Mouse (Mus musculus): ENCODE measurements around the gene Serpinb1a. TPM values are rescaled to one million over a fixed set of nuclear protein-coding genes. Genes with fewer than 3 reads are reported as not detected.
"Not testable (repeated sequence)": the region's sequence is repeated elsewhere in the genome, so short reads cannot be mapped to it uniquely, and the experiment has no call there.

Serpinb1a gene
- 10 to 100 TPM; 10.2 to 10.3 TPM for total RNA-seq (2021)

DNA sequence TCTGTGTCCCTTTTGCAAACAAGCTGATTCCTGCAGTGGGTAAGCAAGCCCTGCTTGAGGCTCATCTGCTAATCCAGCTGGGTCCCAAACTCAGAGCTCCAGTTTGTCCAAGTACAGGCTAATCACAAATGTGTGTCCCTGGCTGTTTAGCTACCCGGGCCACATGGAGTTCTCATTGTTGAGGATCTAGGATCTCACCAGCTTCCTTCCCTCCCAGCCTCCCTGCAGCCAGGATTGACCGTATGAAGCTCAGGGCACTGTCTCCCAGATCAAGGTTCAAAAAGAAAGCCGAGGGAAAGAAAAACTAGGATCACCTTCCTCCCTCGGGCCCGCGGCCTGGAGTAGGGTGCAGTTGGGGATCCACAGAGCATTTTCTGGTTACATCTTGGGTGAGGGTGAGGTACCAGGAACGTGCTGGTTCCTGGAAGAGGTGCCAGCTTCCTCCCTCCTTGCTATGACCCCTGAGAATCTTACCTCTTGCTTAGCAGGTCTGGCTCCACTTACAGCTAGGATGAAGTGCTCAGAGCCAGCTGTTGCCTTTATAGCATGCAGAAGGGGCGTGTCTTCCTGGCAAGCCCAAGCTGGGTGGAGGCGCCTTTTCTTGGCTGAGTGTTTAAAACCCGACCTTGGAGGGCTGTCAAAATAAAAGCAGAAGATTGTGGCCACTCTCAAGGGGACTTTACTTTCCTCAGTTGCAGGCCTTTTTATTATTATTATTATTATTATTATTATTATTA is at the start of gene Serpinb1a:
Gene Serpinb1a, minus strand, starts transcription at position 518 of the 737 bp plus-strand sequence.
- peak; percentile 75 for DNase-seq

DNA sequence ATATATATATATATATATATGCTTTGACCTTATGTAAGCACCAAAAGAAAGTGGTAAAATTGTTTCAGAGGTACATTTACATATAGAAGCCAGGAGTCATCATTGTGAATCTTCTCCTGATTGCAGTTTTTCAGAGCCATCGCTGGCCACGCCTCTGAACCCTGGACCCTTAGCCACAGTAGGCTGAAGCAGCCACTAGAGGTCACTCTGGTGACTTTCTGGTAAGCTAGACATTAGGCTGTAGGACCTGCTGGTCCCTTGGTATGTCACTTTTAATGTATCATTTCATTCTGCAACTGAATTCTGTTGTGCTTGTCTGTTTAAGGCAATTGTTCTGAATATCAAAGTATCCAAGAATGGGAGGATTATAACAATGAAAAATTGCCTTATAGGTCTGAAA is 49.7 kb upstream of the Serpinb1a start:
- peak; percentile 66 for DNase-seq

DNA sequence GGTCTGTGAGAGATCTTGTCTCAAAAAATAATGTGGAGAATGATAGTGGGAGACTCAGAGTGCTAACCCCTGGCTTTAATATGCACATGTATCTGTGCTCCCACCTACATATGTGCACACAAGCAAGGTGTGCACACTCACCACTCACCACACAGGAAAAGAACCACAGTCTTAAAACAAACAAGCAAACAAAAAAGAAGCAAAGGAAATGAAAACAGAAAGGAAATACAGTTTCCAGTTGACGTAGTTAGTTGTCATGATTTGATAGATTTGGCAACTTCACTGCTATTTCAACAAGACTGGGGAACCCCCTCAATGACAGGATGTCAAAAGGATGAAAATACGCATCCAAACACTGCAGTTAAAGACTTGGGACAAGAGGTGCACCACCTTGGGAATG is 48.1 kb upstream of the Serpinb1a start:
- not testable (repeated sequence) for DNase-seq

DNA sequence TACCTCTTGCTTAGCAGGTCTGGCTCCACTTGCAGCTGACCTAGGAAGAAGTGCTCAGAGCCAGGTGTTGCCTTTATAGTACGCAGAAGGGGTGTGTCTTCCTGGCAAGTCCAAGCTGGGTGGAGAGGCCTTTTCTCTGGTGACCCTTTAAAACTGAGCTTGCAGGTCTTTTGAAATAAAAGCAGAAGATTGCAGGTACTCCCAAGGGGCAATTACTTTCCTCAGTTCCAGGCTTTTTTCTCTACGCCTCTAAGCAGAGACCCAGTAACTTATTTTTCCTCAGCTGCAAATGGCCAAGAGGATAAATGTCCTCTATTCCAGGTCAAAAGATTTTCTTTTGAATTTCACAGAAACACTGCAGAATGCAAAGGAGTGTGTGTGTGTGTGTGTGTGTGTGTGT is 47.1 kb upstream of the Serpinb1a start, which contains the start of gene Serpinb1c:
Gene Serpinb1c, minus strand, starts transcription at position 101 of the 400 bp plus-strand sequence.
- DNase-seq = no peak

DNA sequence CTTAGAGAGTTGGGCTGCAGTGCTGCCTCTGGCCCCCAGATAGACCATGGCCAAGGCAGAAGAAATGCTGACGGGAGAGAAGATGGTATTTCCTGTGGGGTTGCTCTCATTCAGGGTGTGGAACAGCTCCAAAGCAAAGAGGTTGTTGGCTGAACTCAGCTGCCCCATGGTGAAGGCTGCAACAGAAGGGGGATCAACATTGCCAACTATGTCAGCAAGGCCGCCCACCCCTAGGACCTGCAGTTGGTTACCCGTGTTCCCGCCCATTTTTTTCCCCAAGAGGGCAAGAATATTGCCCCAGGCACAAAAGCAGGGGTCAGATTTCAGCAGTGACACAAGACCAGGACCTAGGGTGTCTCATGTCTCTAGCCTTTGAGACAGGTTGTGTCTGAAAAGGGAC is 45.9 kb upstream of the Serpinb1a start:
- DNase-seq = no peak

DNA sequence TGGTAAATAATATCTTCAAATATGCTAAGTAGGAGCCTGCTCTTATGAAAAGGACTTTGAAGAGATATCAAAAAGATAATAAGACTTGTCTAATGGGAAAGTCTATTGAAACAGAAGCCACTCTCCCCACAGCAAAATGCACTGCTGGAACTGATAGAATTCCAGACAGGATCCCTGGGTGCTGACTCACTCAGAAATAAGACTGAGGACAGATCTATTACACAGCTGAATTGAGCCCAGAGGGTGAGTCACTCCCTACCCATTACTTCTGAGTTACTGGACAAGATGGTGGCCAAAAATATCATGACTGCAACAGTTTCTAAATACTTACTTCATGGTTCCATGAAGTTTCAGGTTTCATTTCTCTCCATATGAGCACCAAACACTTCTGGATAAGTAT is 33.8 kb upstream of the Serpinb1a start:
- DNase-seq = no peak

DNA sequence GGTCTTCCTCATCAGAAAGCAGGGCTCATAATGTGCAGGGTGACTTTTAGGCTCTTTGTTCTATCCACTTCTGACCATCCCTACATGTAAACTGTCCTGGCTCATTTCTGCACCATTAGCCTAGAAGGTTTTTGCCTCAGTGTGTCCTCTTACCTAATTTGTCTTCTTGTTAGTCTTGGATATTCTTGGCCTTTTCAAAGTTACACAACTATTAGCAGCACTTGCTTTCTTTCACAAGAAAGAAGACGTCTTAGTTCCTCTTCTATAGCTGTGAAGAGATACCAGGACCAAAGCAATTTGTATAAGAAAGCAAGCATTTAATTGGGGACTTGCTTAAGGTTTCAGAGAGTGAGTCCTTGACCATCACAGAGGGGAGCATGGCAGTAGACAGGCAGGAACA is 22.9 kb upstream of the Serpinb1a start:
- DNase-seq = no peak

DNA sequence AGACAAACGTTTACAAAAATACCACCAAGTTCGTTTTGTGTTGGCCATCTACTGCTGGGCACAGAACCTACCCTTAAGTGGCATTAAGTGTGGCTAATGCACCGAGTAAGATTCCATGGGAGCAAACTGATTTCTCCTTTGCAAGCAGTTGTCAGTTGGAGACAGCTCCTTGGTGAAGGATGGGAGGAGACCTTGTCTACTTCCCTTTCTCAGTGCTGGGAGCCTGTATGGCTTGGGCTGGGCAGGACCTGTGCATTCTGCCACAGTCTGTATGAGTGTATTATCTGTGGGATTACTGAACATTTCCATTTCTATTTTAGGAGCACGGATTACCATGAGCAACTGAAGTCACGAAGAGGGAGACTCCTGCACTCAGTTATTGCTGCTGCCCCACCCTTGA is 17.9 kb upstream of the Serpinb1a start:
- no peak for DNase-seq

DNA sequence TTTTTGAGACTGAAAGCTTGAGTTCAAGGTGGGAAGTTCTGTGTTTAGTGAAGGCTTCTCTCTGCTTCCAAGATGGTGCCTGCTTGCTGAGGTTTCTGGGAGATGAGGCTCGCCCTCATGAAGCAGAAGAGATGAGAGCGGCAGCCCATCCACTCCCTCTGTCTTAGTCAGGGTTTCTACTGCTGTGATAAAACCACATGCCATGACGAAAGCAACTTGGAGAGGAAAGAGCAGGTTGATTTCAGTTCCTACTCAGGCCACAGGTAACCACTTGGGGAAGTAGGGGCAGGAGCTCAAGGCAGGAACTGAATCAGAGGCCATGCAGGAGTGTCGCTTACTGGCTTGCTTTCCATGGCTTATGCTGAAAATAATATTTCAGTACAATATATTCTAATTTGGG is 17.2 kb upstream of the Serpinb1a start:
- DNase-seq = not testable (repeated sequence)

DNA sequence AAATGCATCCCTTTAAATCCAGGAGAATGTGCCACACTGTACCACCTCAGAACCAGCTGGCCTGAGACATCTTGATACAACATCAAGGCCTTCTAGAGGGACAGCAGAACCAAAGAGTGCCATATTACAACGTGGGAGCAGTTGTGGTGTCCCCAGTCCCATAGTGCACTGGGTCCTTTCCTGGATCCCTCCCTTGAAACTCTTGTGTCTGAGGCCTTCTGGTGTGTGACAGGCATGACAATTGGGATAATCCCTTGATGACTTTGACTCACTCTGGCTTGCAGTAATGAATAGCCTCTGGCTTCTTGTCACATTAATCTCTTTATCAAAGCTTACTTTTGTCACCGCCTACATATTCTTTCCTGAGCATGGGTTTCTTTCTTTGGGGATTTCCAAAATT is 16.0 kb upstream of the Serpinb1a start:
- DNase-seq = no peak

DNA sequence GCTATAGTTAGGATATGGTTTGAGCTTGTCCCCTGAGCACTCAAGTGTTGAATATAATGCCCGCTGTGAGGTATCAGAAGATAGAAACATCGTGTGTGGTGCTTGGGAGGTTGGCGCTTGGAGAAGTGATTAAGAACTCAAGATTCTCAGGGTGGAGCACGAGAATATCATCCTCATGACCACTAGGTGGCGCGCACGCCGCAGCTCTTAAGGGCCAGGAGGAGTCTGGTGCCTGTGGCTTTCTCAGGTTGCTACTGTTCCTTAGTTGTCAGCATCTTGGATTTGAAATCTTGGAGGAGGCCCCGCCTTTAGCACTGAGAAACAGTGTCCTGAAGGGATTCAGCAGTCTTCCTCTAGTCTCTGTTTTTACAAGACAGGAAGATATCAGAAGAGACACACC is 15.5 kb upstream of the Serpinb1a start:
- peak; percentile 75 for DNase-seq

DNA sequence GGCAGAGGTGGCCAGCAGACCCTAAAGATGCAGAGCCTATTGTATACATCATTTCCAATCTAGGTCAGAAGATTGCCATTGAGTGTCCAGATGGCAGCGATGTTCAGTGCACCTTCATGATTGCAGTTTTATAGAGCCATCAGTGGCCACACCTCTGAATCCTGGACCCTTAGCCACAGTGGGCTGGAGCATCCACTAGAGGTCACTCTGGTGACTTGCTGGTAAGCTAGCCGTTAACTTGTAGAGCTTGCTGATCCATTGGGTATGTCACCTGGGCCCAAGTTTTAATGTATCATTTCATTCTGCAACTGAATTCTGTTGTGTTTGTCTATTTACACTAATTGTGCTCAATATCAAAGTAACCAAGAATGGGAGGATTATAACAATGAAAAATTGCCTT is 14.6 kb upstream of the Serpinb1a start:
- DNase-seq = peak; percentile 17

DNA sequence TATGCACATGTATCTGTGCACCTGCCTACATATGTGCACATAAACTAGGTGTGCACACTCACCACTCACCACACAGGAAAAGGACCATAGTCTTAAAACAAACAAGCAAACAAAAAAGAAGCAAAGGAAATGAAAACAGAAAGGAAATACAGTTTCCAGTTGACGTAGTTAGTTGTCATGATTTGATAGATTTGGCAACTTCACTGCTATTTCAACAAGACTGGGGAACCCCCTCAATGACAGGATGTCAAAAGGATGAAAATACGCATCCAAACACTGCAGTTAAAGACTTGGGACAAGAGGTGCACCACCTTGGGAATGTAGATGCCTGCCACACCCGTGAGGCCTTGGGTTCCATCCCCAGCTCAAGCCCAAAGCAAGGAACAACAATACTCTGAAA is 13.5 kb upstream of the Serpinb1a start:
- not testable (repeated sequence) for DNase-seq

DNA sequence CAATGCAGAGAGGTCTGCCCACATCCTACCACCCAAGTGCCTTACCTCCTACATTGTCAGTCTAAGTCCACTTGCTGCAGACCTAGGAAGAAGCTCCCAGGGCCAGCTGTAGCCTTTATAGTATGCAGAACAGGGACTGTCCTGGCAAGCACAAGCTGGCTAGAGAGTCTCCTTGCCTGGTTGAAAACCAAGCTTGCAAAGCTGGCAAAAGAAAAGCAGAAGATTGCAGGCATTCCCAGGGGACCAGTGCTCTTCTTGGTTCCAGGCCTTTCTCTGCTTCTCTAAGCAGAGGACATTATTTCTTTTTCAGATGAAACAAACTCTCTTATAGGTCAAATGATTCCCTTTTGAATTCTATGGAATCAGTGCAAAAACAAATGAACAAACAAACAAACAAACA is 12.5 kb upstream of the Serpinb1a start:
- no peak for DNase-seq

DNA sequence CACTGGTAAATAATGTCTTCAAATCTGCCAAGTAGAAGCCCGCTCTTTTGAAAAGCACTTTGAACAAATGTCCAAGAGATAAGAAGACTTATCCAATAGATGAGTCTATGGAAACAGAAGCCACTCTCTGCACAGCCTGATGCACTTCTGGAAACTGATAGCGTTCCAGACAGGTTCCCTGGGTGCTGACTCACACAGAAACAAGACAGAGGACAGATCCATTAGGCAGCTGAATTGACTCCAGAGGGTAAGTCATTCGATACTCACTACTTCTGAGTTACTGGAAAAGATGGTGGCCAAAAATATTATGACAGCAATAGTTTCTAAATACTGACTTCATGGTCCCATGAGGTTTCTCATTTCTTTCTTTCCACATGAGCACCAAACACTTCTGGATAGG is 9.8 kb upstream of the Serpinb1a start:
- DNase-seq = no peak

DNA sequence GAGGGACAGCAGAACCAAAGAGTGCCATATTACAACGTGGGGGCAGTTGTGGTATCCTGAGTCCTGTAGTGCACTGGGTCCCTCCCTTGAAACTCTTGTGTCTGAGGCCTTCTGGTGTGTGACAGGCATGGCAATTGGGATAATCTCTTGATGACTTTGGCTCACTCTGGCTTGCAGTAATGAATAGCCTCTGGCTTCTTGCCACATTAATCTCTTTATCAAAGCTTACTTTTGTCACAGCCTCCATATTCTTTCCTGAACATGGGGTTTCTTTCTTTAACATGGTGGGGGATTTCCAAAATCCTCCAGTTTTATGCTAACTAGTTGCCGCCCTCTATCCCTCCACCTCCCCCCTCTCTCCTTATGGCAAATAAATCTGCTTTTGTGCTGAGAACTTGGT is 2.1 kb upstream of the Serpinb1a start:
- DNase-seq = no peak

DNA sequence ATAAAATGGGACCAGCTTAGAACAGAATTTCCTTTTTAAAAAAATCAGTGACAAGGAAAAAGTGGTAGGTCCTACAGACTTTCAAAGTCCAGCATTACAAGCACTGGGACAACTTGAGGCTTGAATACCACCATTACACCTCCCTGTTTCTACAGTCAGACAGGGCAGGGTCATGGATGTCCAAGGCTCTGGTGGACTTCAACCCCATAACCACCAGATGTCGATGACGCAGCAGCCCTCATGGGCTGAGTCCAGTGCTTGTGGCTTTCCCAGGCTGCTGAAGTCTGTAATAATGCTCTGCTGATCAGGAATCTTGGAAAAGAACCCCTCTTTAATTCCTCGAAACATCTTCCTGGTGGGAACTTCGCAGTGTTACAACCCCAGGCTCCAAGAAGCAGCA is 1.6 kb upstream of the Serpinb1a start:
- no peak for DNase-seq

DNA sequence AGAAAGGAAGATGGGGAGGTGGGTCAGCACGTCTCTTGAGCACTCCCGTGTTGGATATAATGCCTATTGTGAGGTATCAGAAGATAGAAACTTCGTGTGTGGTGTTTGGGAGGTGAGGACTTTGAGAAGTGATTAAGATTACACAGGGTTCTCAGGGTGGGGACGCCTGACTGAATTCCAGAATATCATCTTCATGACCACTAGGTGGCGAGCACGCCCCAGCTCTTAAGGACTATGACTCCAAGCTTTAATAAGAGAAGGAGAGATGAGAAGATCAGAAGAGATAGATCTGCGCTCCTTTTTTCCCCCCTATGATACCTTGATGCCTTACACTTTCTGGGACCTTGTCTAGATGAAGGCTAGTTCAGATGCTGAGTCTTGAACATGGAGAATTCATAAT is 982 bp upstream of the Serpinb1a start:
- peak; percentile 55 for DNase-seq

DNA sequence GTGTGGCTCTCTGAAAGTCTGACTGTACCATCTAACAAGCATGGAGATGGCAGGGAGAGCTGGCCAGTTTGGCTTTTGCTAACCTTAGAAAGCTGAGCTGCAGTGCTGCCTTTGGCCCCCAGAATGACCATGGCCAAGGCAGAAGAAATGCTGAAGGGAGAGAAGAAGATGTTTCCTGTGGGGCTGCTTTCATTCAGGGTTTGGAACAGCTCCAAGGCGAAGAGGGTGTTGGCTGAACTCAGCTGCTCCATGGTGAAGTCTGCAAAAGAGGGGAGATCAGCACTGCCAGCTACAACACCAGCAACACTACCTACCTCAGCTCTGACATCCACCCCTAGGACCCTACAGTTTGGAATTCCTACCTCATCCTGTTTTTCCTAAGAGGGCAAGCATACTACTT is 829 bp downstream of the Serpinb1a start:
- DNase-seq = peak; percentile 10

DNA sequence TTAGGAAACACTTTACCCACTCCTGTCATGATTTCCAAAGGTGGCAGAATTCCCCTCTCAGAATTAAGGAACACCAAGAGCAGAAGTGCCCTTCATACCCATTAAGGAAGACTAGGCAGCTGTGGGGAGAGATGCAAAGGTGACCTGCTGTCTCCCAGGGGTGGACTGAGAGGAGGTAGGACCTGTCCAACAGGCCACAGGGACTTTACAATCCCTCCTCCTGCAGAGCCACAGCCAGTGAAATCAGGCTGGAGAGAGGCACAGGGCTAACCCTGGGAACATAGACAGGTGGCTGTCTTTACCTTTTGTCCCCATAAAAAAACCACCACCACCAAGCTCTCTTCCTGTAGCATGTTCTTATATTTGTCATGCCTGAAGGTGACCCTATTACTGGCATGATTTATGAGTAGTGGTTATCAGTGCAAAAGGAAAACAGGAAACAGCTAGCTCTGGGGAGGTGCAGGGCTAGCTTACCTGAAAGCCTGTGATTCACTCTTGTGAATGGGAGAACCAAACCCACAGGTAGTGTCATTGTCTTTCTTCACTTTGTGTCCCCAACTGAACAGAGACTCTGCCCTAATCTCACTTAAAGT is 1.4 kb downstream of the Serpinb1a start:
- DNase-seq = no peak

DNA sequence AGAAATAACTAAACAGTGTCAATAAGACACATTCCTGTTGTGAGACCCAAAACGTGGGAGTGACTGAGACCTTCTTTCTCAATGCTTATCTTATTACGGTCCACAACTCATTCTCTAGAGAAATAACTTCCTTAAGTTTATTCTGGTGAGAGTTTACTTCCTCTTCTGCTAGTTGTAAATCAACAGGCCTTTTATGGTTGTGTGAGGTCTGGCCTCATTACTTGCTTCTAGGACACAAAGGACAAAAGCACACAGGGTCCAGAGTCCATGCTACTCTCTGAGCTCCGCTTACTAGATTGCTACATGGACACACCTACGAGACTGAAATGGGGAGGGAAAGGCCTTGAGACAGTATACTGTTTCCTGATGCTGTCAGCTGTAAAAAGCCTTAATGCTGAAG is 1.9 kb downstream of the Serpinb1a start:
- DNase-seq = no peak

DNA sequence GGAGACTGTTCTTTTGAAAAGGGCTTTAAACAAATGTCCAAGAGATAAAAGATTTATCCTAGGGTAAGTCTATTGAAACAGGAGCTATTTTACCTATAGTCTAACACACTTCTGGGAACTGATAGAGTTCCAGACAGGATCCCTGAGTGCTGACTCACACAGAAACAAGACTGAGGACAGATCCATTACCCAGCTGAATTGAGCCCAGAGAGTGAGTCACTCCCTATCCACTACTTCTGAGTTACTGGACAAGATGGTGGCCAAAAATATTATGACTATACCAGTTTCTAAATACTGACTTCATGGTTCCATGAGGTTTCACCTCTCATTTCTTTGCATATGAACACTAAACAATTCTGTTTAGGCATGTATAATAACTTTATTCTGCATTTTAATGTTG is 4.8 kb downstream of the Serpinb1a start:
- DNase-seq = no peak

DNA sequence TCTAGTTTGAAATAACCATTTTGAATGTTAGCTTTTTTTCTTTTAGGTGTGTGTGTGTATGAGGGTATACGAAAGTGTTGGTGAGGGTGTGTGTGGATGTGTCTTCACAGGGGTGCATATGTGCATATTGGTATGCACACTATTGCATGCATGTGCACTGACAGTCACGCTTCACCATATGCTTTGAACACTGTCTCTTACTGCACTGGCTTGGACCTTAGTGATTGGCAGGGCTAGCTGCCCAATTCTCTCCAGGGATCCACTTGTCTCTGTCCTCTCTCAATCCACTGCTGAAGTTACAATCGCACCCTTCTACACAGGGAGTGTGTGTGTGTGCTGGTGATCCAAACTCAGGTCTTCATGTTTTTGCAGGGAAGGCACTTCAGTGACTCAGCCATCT is 9.6 kb downstream of the Serpinb1a start:
- DNase-seq = no peak

DNA sequence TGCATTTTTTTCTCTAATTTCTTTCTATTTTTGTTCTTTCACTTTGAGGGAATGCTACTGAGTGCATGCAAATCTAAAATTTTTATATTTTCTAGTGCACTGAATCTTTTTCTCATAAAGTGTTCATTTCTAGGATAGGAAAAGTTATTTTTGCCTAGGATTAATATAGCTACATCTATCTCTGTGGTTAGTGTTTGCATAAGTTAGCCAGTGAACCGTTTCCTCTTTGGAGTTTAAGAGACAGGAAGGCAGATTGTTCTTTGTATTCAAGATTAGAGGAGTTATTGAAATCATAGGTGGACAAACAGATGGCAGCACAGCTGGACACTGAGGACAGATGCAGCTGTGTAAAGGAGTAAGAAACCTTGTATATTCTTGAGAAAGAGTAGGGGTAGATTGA is 11.7 kb downstream of the Serpinb1a start:
- DNase-seq = no peak
